Comparison of ENCODE assay signal across 9 mouse cellular contexts in the genomic region with DNA sequence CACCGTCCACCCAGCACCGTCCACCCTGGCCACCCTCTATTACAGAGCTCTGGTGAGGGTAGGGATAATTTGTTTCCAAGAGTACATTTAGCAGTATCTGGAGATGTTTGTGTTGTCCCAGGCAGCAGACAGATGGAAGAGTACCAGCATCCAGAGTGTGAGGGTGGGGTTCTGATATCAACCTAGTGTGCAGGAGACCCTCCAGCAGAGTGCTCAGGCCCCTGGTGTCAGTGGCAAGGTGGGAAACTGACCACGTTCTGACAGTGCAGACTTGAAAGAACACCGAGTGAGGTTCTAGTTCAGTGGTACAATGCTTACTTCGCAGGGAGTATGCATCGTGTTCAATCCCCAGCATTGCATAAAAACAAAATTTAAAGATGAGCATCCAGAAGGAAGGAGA. TPM values are rescaled to one million over a fixed set of nuclear protein-coding genes. Genes with fewer than 3 reads are reported as not detected.
DNase-seq lines count a peak whose midpoint lies in the region; ATAC-seq and TF ChIP-seq lines count a peak whose summit lies in the region.
"Had no signal": no experiment of that assay in that cellular context is flagged by ENCODE, and none has a peak within 500 bp of the region (broad histone marks: within the 10 kb centered on the region; RNA-seq: fewer than 3 reads in every experiment).

No protein-coding gene starts in this region.

- peaks cover 32% of the 10 kb centered on the region for H3K36me3 ChIP-seq in heart, embryonic 14.5 days (ENCODE audit: control insufficient read depth, insufficient read depth, low read length)
- H3K36me3 ChIP-seq in hindbrain, embryonic 15.5 days: no peaks in the 10 kb centered on the region
- no peaks in the 10 kb centered on the region for H3K36me3 ChIP-seq in midbrain, embryonic 14.5 days (ENCODE audit: control insufficient read depth, insufficient read depth, low read length)

- peaks cover 10 to 32% of the 10 kb centered on the region in 2 experiments for H3K4me1 ChIP-seq in heart, embryonic 14.5 days (ENCODE audit: control insufficient read depth in 2 of 2, insufficient read depth in 2 of 2, low read length in 2 of 2)
- no peaks in the 10 kb centered on the region for H3K4me1 ChIP-seq in cortical plate, adult 2 months (ENCODE audit: control insufficient read depth, insufficient read depth, low read length)
- peaks cover 33% of the 10 kb centered on the region for H3K4me1 ChIP-seq in hindbrain, embryonic 15.5 days (replicated peaks)
- H3K4me1 ChIP-seq in midbrain, embryonic 14.5 days (ENCODE audit: control insufficient read depth, insufficient read depth, low read length): peaks cover 19% of the 10 kb centered on the region

- 75% methylated on average over 6 of the region's 6 CpGs for WGBS in heart, embryonic 14.5 days
- 73% methylated on average over 6 of the region's 6 CpGs for WGBS in hindbrain, embryonic 15.5 days
- WGBS in midbrain, embryonic 14.5 days: 67% methylated on average over 6 of the region's 6 CpGs

- TF ChIP-seq POLR2A in cortical plate, adult 2 months (IDR thresholded peaks at IDR 0.05; ENCODE audit: extremely low read depth, insufficient read depth, low read length): no peak

- H3K27me3 ChIP-seq in heart, embryonic 14.5 days (ENCODE audit: control insufficient read depth, insufficient read depth, low read length): no peaks in the 10 kb centered on the region
- no peaks in the 10 kb centered on the region for H3K27me3 ChIP-seq in hindbrain, embryonic 15.5 days
- no peaks in the 10 kb centered on the region for H3K27me3 ChIP-seq in midbrain, embryonic 14.5 days (ENCODE audit: control insufficient read depth, insufficient read depth, low read length)

- no peak for DNase-seq in heart, postnatal 10 days
- no peak for DNase-seq in midbrain, embryonic 14.5 days
- DNase-seq in thymus, postnatal 36 days: no peak
- DNase-seq in cerebellum, adult 8-10 months: no peak
- no peak for DNase-seq in right cerebral cortex, adult 2 months (ENCODE audit: low spot score in 2 of 2)
- DNase-seq: thymus, adult 2 months had no signal

- peak overlapping the region; percentile 87 for H3K9ac ChIP-seq in heart, embryonic 14.5 days (ENCODE audit: low read length)
- peak overlapping the region; percentile 69 for H3K9ac ChIP-seq in hindbrain, embryonic 15.5 days
- H3K9ac ChIP-seq in midbrain, embryonic 14.5 days (replicated peaks; ENCODE audit: low read length): peak overlapping the region; percentile 85

- peak overlapping the region; percentile 84 to 96 for H3K4me3 ChIP-seq in heart, embryonic 14.5 days (ENCODE audit: control insufficient read depth in 1 of 2, insufficient read depth in 1 of 2, low read depth in 1 of 2, low read length in 2 of 2)
- peak overlapping the region; percentile 53; the same call in 1 of the 2 replicates for H3K4me3 ChIP-seq in cortical plate, adult 2 months (ENCODE audit: insufficient read depth, low read length)
- peak overlapping the region; percentile 98 for H3K4me3 ChIP-seq in hindbrain, embryonic 15.5 days
- H3K4me3 ChIP-seq in midbrain, embryonic 14.5 days (replicated peaks; ENCODE audit: low read depth, low read length): peak overlapping the region; percentile 94

- H3K9me3 ChIP-seq in heart, embryonic 14.5 days (ENCODE audit: control insufficient read depth, low read length): no peaks in the 10 kb centered on the region
- no peaks in the 10 kb centered on the region for H3K9me3 ChIP-seq in hindbrain, embryonic 15.5 days
- no peaks in the 10 kb centered on the region for H3K9me3 ChIP-seq in midbrain, embryonic 14.5 days (ENCODE audit: control insufficient read depth, low read length)

- intact Hi-C loops in heart, postnatal 10 days (cut with DNase I): loop anchor here (2.0 kb wide), 1 partner anchor 25 kb away; a partner anchor contains a TSS

- TF ChIP-seq CTCF in cortical plate, adult 2 months (IDR thresholded peaks at IDR 0.05; ENCODE audit: extremely low read depth, insufficient read depth, low read length): no peak

- H3K4me2 ChIP-seq in heart, embryonic 14.5 days (ENCODE audit: low read length): peak overlapping the region; percentile 86
- H3K4me2 ChIP-seq in hindbrain, embryonic 15.5 days: peak overlapping the region; percentile 66
- H3K4me2 ChIP-seq in midbrain, embryonic 14.5 days (ENCODE audit: low read length): peak overlapping the region; percentile 82

- peak overlapping the region; percentile 47 to 77; a peak in 2 of 4 replicates for H3K27ac ChIP-seq in heart, embryonic 14.5 days (replicated peaks in 1 of 2; ENCODE audit: control insufficient read depth in 1 of 2, insufficient read depth in 1 of 2, low read depth in 2 of 2, low read length in 2 of 2)
- no peak overlapping the region for H3K27ac ChIP-seq in cortical plate, adult 2 months (ENCODE audit: insufficient read depth, low read length)
- peak overlapping the region; percentile 83; the same call in 1 of the 2 replicates for H3K27ac ChIP-seq in hindbrain, embryonic 15.5 days (replicated peaks)
- H3K27ac ChIP-seq in midbrain, embryonic 14.5 days (replicated peaks; ENCODE audit: low read depth, low read length): no peak overlapping the region

- no peak for ATAC-seq in heart, embryonic 14.5 days (ENCODE audit: insufficient number of reproducible peaks, insufficient read depth, low FRiP score, low read depth)
- ATAC-seq in hindbrain, embryonic 15.5 days (ENCODE audit: low FRiP score, low read depth): no peak
- no peak for ATAC-seq in midbrain, embryonic 14.5 days (ENCODE audit: low FRiP score, low TSS enrichment)

RNA-seq across cellular contexts. Expression of a gene that starts 1.1 kb away (rescaled TPM):
- polyA plus RNA-seq in heart, embryonic 14.5 days (2014; fragmentation: Nextera tagmentation; extraction: Ambion mirVana): 160 and 211 TPM in 2 replicates
- 100 to 1,000 TPM; 398 to 429 TPM for total RNA-seq in heart, postnatal 10 days (2021)
- polyA plus RNA-seq in cortical plate, adult 2 months (2012; rRNA removed): 181 and 183 TPM in 2 replicates
- 241 and 250 TPM in 2 replicates for polyA plus RNA-seq in hindbrain, embryonic 15.5 days (2015; fragmentation: Nextera tagmentation; extraction: Ambion mirVana)
- 181 and 207 TPM in 2 replicates for polyA plus RNA-seq in midbrain, embryonic 14.5 days (2014; fragmentation: Nextera tagmentation; extraction: Ambion mirVana)

RNA-seq across cellular contexts. Expression of a gene that starts 16.4 kb away (rescaled TPM):
- 57.2 and 60.7 TPM in 2 replicates for polyA plus RNA-seq in heart, embryonic 14.5 days (2014; fragmentation: Nextera tagmentation; extraction: Ambion mirVana)
- 1 to 10 TPM; 7.6 to 7.8 TPM for total RNA-seq in heart, postnatal 10 days (2021)
- 1.2 and 1.4 TPM in 2 replicates for polyA plus RNA-seq in cortical plate, adult 2 months (2012; rRNA removed)
- polyA plus RNA-seq in hindbrain, embryonic 15.5 days (2015; fragmentation: Nextera tagmentation; extraction: Ambion mirVana): 12.8 and 14.7 TPM in 2 replicates
- 7.9 and 15.5 TPM in 2 replicates for polyA plus RNA-seq in midbrain, embryonic 14.5 days (2014; fragmentation: Nextera tagmentation; extraction: Ambion mirVana)

RNA-seq across cellular contexts. Expression of a gene that starts 16.7 kb away (rescaled TPM):
- polyA plus RNA-seq in heart, embryonic 14.5 days (2014; fragmentation: Nextera tagmentation; extraction: Ambion mirVana): 0.51 and 0.66 TPM in 2 replicates
- total RNA-seq in heart, postnatal 10 days (2021): under 1 TPM; 0.20 to 0.22 TPM
- 0.52 and 0.62 TPM in 2 replicates for polyA plus RNA-seq in cortical plate, adult 2 months (2012; rRNA removed)
- 1.1 TPM in 2 replicates for polyA plus RNA-seq in hindbrain, embryonic 15.5 days (2015; fragmentation: Nextera tagmentation; extraction: Ambion mirVana)
- 1.0 and 1.1 TPM in 2 replicates for polyA plus RNA-seq in midbrain, embryonic 14.5 days (2014; fragmentation: Nextera tagmentation; extraction: Ambion mirVana)

RNA-seq across cellular contexts. Expression of a gene that starts 25.8 kb away (rescaled TPM):
- polyA plus RNA-seq in heart, embryonic 14.5 days (2014; fragmentation: Nextera tagmentation; extraction: Ambion mirVana): 7.3 and 8.5 TPM in 2 replicates
- 10 to 100 TPM; 30.6 to 39.0 TPM for total RNA-seq in heart, postnatal 10 days (2021)
- polyA plus RNA-seq in cortical plate, adult 2 months (2012; rRNA removed): 42.4 and 48.4 TPM in 2 replicates
- 6.2 and 7.3 TPM in 2 replicates for polyA plus RNA-seq in hindbrain, embryonic 15.5 days (2015; fragmentation: Nextera tagmentation; extraction: Ambion mirVana)
- 10.5 and 14.2 TPM in 2 replicates for polyA plus RNA-seq in midbrain, embryonic 14.5 days (2014; fragmentation: Nextera tagmentation; extraction: Ambion mirVana)

RNA-seq across cellular contexts. Expression of a gene that starts 29.6 kb away (rescaled TPM):
- polyA plus RNA-seq in heart, embryonic 14.5 days (2014; fragmentation: Nextera tagmentation; extraction: Ambion mirVana): 0.69 and 0.80 TPM in 2 replicates
- not detected for total RNA-seq in heart, postnatal 10 days (2021)
- 0.13 and 0.21 TPM in 2 replicates for polyA plus RNA-seq in cortical plate, adult 2 months (2012; rRNA removed)
- polyA plus RNA-seq in hindbrain, embryonic 15.5 days (2015; fragmentation: Nextera tagmentation; extraction: Ambion mirVana): 0.47 and 0.75 TPM in 2 replicates
- 0.53 and 0.89 TPM in 2 replicates for polyA plus RNA-seq in midbrain, embryonic 14.5 days (2014; fragmentation: Nextera tagmentation; extraction: Ambion mirVana)

Comparison
In these comparisons a context has a peak if more than half of its experiments do, and no peak if none do; other contexts are left out.
1. H3K27ac ChIP-seq: peak in heart, embryonic 14.5 days (2 of 2) and hindbrain, embryonic 15.5 days (single experiment); none in cortical plate, adult 2 months (single experiment) and midbrain, embryonic 14.5 days (single experiment).
2. Peak in every context shown above with its lines, with median percentiles within 50 percentile points of each other: H3K4me2 ChIP-seq, H3K4me3 ChIP-seq and H3K9ac ChIP-seq.